In the genomic region with DNA sequence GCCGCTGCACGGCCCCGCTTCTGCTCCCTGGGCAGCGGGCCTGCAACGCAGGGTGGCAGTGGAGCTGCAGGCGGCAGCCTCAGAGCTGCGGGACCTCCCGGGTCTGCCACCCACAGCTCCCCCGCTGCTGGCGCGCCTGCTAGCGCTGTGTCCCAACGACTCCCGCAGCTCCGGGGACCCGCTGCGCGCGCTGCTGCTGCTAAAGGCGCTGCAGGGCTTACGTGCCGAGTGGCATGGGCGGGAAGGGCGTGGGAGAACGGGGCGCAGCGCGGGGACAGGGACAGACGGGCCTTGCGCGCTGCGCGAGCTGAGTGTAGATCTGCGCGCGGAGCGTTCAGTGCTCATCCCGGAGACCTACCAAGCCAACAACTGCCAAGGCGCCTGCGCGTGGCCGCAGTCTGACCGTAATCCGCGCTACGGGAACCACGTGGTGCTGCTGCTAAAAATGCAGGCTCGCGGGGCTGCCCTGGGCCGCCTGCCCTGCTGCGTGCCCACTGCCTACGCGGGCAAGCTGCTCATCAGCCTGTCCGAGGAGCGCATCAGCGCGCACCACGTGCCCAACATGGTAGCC, we compare ENCODE assay signal across 8 mouse cellular contexts. TPM values are rescaled to one million over a fixed set of nuclear protein-coding genes. Genes with fewer than 3 reads are reported as not detected.
DNase-seq lines count a peak whose midpoint lies in the region; ATAC-seq lines count a peak whose summit lies in the region.
"Had no signal": no experiment of that assay in that cellular context is flagged by ENCODE, and none has a peak within 500 bp of the region (broad histone marks: within the 10 kb centered on the region; RNA-seq: fewer than 3 reads in every experiment).

No protein-coding gene starts in this region.

- H3K36me3 ChIP-seq in intestine, embryonic 14.5 days (ENCODE audit: control insufficient read depth, insufficient read depth, low read length): peaks cover 31% of the 10 kb centered on the region
- peaks cover 51% of the 10 kb centered on the region for H3K36me3 ChIP-seq in megakaryocyte, embryonic 14.5 days (replicated peaks; ENCODE audit: low read length)

- intact Hi-C loops in left cerebral cortex, postnatal 14 days (cut with DNase I): loop anchor here (5.0 kb wide), 1 partner anchor 70 kb away; no protein-coding TSS in a partner anchor

- no peaks in the 10 kb centered on the region for H3K9me3 ChIP-seq in intestine, embryonic 14.5 days (ENCODE audit: control insufficient read depth, low read length)
- H3K9me3 ChIP-seq in megakaryocyte, embryonic 14.5 days: no peaks in the 10 kb centered on the region

- peak overlapping the region; percentile 41 for H3K4me3 ChIP-seq in intestine, embryonic 14.5 days (ENCODE audit: low read depth, low read length)
- H3K4me3 ChIP-seq in megakaryocyte, embryonic 14.5 days (replicated peaks): peak overlapping the region; percentile 90

- H3K4me1 ChIP-seq in intestine, embryonic 14.5 days (replicated peaks; ENCODE audit: control insufficient read depth, insufficient read depth, low read length): peaks cover 25% of the 10 kb centered on the region
- peaks cover 56% of the 10 kb centered on the region for H3K4me1 ChIP-seq in megakaryocyte, embryonic 14.5 days

- 0 out of 2 replicates have a peak, but pooled peaks cover 13% of the 10 kb centered on the region for H3K27me3 ChIP-seq in intestine, embryonic 14.5 days (replicated peaks; ENCODE audit: control insufficient read depth, insufficient read depth, low read length)
- H3K27me3 ChIP-seq in megakaryocyte, embryonic 14.5 days (replicated peaks): peaks cover 33% of the 10 kb centered on the region

- peak; percentile 84 to 87 for DNase-seq in adrenal gland, postnatal 36 days
- DNase-seq in embryo, embryonic 10.5 days (ENCODE audit: low spot score): peak; percentile 80
- peak; percentile 81 for DNase-seq in gastrocnemius, postnatal 25 days
- DNase-seq in intestine, embryonic 14.5 days (ENCODE audit: low spot score): peak; percentile 84
- peak; percentile 89 to 94 for DNase-seq in left cerebral cortex, postnatal 14 days (ENCODE audit: low spot score in 2 of 2)
- peak; percentile 84 for DNase-seq in right cerebral cortex, postnatal 14 days

- peak overlapping the region; percentile 52; the same call in 1 of the 2 replicates for H3K27ac ChIP-seq in intestine, embryonic 14.5 days (ENCODE audit: low read depth)
- H3K27ac ChIP-seq: macrophage had no signal

- WGBS in intestine, embryonic 14.5 days: 1% methylated on average over 58 of the region's 58 CpGs

- H3K4me2 ChIP-seq in intestine, embryonic 14.5 days (ENCODE audit: low read length): peak overlapping the region; percentile 83

- peak; percentile 64 for ATAC-seq in intestine, embryonic 14.5 days (replicated peaks; ENCODE audit: low FRiP score, low TSS enrichment, low read depth)

- H3K9ac ChIP-seq in intestine, embryonic 14.5 days (ENCODE audit: low read length): peak overlapping the region; percentile 34

RNA-seq across cellular contexts. Expression of a gene that starts 2.1 kb away (rescaled TPM):
- under 1 TPM; 0.40 to 0.83 TPM for total RNA-seq in adrenal gland, postnatal 36 days (2021)
- under 1 TPM; 0.20 to 0.21 TPM for total RNA-seq in gastrocnemius, postnatal 25 days (2021)
- 0.11 TPM in 1 of 2 replicates, not detected in the other for polyA plus RNA-seq in intestine, embryonic 14.5 days (2014; fragmentation: Nextera tagmentation; extraction: Ambion mirVana)
- total RNA-seq in left cerebral cortex, postnatal 14 days (2021): 1 to 10 TPM; 1.6 to 1.9 TPM
- 1.1 and 5.5 TPM in 2 replicates for polyA plus RNA-seq in megakaryocyte, embryonic 14.5 days (2012; ENCODE audit: insufficient read depth, low replicate concordance)
- polyA plus RNA-seq: macrophage had no signal

RNA-seq across cellular contexts. Expression of a gene that starts 6.2 kb away (rescaled TPM):
- total RNA-seq in adrenal gland, postnatal 36 days (2021): 1 to 10 TPM; 4.7 to 7.2 TPM
- 100 to 1,000 TPM; 395 to 415 TPM for total RNA-seq in gastrocnemius, postnatal 25 days (2021)
- polyA plus RNA-seq in intestine, embryonic 14.5 days (2014; fragmentation: Nextera tagmentation; extraction: Ambion mirVana): 0.83 and 0.95 TPM in 2 replicates
- 1 to 10 TPM; 2.5 to 2.9 TPM for total RNA-seq in left cerebral cortex, postnatal 14 days (2021)
- polyA plus RNA-seq in megakaryocyte, embryonic 14.5 days (2012; ENCODE audit: insufficient read depth, low replicate concordance): not detected in 2 replicates
- polyA plus RNA-seq: macrophage had no signal

RNA-seq across cellular contexts. Expression of a gene that starts 8.7 kb away (rescaled TPM):
- total RNA-seq in adrenal gland, postnatal 36 days (2021): 10 to 100 TPM; 84.6 to 86.8 TPM
- 10 to 100 TPM; 22.4 to 27.3 TPM for total RNA-seq in gastrocnemius, postnatal 25 days (2021)
- 125 TPM in 2 replicates for polyA plus RNA-seq in intestine, embryonic 14.5 days (2014; fragmentation: Nextera tagmentation; extraction: Ambion mirVana)
- total RNA-seq in left cerebral cortex, postnatal 14 days (2021): 10 to 100 TPM; 60.0 to 62.8 TPM
- 184 and 251 TPM in 2 replicates for polyA plus RNA-seq in megakaryocyte, embryonic 14.5 days (2012; ENCODE audit: insufficient read depth, low replicate concordance)

RNA-seq across cellular contexts. Expression of a gene that starts 9.1 kb away (rescaled TPM):
- total RNA-seq in adrenal gland, postnatal 36 days (2021): 10 to 100 TPM; 51.4 to 55.6 TPM
- total RNA-seq in gastrocnemius, postnatal 25 days (2021): 10 to 100 TPM; 24.0 to 24.9 TPM
- polyA plus RNA-seq in intestine, embryonic 14.5 days (2014; fragmentation: Nextera tagmentation; extraction: Ambion mirVana): 85.4 and 89.3 TPM in 2 replicates
- total RNA-seq in left cerebral cortex, postnatal 14 days (2021): 10 to 100 TPM; 42.7 to 43.6 TPM
- 413 and 1,110 TPM in 2 replicates for polyA plus RNA-seq in megakaryocyte, embryonic 14.5 days (2012; ENCODE audit: insufficient read depth, low replicate concordance)

RNA-seq across cellular contexts. Expression of a gene that starts 19.3 kb away (rescaled TPM):
- total RNA-seq in adrenal gland, postnatal 36 days (2021): 1,000 to 10,000 TPM in 1 of 2 experiments, 100 to 1,000 TPM in 1; 923 to 1,039 TPM
- 100 to 1,000 TPM; 651 to 657 TPM for total RNA-seq in gastrocnemius, postnatal 25 days (2021)
- polyA plus RNA-seq in intestine, embryonic 14.5 days (2014; fragmentation: Nextera tagmentation; extraction: Ambion mirVana): 1,692 and 1,787 TPM in 2 replicates
- 100 to 1,000 TPM; 433 to 483 TPM for total RNA-seq in left cerebral cortex, postnatal 14 days (2021)
- 2,272 and 5,289 TPM in 2 replicates for polyA plus RNA-seq in megakaryocyte, embryonic 14.5 days (2012; ENCODE audit: insufficient read depth, low replicate concordance)

Comparison
In these comparisons a context has a peak if more than half of its experiments do, and no peak if none do; other contexts are left out.
1. Peak in every context shown above with its lines: DNase-seq, ATAC-seq, H3K4me3 ChIP-seq and H3K27ac ChIP-seq.
2. RNA of a gene that starts 6.2 kb away (total RNA-seq): 395 to 415 TPM in gastrocnemius, postnatal 25 days; 4.7 to 7.2 TPM in adrenal gland, postnatal 36 days and 2.5 to 2.9 TPM in left cerebral cortex, postnatal 14 days; every median in the first group is over 10 times any median in the second.